Mouse (Mus musculus) cerebellum, adult 9-11 months (tissue): ENCODE results near the gene Podxl2.

Experiments used
- DNase-seq: peaks from one replicate; pipeline ENCODE4 v3.0.0; 2022

Podxl2 gene

GRCm38 (mm10) chr6:88886417-88886967, 11.6 kb upstream of the Podxl2 start:
- DNase-seq: no peak

DNA sequence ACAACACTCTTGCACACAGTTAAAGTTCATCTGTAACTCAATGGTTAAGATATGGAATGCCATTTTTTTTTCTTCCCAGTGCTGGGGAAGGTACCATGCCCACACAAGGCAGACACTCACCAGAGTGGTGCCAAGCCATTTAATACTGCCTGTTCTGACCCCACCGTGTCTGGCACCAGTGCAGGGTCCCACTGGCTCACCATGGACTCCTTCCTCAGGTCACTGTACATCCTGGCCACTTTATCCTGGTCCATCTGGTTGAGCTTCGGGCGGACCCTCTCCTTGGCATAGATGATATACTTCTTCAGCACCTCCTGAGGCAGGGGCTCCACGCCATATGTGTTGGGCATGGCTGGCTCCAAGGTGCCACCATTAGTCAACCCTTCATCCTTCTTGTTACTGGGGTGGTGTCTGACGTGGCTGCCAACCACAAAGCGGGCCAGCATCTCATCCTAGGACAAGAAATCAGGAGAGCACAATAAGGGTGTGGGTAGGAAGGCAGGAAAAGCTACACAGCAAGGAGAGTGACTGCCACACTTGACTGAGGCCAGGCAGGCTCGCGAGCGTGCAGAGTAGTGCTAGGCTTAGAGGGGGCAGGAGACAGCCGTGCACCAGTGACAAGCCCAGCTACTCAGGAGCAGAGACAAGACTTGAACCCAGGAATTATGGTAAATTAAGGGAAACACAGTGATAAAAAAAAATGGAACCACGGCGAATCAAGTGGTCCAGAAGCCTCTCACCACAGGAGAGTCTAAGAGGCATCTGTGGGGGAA, 11.0 kb upstream of the Podxl2 start:
- no peak for DNase-seq

- DNase-seq: no peak
These were observed 9.8 kb upstream of the Podxl2 start for GRCm38 (mm10) chr6:88884690-88885089.

GRCm38 (mm10) chr6:88884195-88884594, 9.4 kb upstream of the Podxl2 start:
- DNase-seq: no peak

DNA sequence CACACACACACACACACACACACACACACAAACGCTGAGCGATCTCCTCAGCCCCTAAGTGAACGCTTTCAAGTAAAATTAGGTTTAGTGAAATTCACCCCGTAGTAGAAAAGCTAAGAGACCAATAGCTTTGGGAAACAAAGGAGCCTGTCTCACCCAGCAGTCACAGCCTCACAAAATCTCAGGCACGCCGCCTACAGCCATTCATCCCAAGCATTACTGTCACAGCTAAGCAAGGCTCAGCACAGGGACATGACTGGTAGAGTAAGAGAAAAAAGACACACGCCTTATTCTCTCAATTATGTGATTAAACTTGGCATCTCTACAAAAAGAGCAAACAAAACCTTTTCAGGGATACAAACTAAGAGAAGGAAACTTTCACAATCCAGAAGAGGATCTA, 6.5 kb upstream of the Podxl2 start:
- DNase-seq: no peak

DNA sequence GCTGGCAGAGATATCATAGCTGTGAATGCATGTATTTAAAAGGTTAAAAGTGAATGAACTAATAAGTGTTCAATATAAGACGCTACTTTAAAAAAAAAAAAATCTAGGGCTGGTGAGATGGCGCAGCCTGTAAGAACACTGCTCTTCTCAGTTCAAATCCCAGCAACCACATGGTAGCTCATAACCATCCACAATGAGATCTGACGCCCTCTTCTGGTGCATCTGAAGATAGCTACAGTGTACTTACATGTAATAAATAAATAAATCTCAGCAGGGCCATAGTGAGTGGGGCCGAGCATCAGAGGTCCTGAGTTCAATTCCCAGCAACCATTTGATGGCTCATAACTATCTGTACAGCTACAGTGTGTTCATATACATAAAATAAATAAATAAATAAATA, 4.6 kb upstream of the Podxl2 start:
- DNase-seq: no peak

GRCm38 (mm10) chr6:88873965-88874867, 628 bp downstream of the Podxl2 start:
- DNase-seq: peak; percentile 71

GRCm38 (mm10) chr6:88872811-88873210, 2.0 kb downstream of the Podxl2 start:
- DNase-seq: peak; percentile 54

GRCm38 (mm10) chr6:88871546-88871945, 3.3 kb downstream of the Podxl2 start:
- DNase-seq: peak; percentile 71

GRCm38 (mm10) chr6:88870594-88870993, 4.2 kb downstream of the Podxl2 start:
- DNase-seq: peak; percentile 62

DNA sequence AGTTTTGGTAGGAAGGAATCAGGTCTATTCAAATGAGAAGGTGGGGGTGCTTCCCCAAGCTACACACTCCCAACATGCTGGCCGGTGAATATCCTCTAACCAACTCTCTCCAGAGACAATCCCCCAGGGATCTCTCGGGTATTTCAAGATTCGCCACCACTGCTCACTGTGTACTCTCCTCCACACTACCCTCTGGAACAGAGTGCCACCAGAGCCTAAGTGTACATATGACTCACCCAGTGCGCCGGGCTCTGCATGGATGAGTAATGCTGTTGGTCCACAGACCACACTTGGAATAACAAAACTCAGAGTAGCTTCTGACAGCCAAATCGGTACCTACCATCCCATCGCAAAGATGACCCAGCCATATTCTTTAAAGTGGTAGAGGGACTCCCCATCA, 5.4 kb downstream of the Podxl2 start:
- no peak for DNase-seq

- DNase-seq: no peak
These were observed 9.1 kb downstream of the Podxl2 start for GRCm38 (mm10) chr6:88865704-88866103.

DNA sequence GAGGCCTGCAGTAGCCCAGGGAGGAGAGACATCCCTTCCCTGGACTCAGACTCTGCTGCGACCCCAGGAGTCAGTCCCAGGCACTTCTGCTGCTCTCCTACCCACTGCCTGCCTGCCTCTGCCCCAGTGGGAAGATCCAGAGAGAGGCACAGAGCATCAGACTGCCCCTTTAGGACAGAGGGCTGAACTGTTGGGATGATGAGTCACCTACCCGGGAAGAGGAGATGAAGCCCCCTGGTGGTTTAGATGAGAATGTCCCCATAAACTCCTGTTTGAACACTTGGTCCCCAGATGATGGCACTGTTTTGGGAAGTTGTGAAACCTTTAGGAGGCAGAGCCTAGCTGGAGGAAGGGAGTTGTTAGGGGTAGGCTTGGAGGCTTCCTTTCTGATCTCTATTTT, 13.9 kb downstream of the Podxl2 start:
- peak; percentile 54 for DNase-seq

DNA sequence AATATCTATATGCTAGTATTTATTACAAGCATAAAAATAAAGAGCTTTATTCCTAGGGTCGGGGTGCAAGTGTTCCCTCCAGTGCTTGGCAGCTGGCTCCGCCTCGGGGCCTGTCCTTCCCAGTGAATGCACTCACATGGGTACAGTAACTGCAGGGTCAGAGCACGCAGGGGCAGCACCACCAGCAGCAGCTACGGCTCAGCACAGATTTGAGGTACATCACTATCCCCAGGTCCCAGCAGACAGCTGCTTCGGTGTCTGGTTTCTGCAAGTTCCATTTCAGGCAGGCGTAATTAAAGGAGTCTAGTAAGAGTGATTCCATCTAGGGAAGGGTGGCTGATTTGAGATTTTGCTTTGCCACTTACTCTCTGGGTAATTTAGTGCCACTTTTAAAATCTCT, 16.5 kb downstream of the Podxl2 start:
- DNase-seq: peak; percentile 44

- DNase-seq: peak; percentile 52
These were observed 17.0 kb downstream of the Podxl2 start for GRCm38 (mm10) chr6:88857830-88858229.

GRCm38 (mm10) chr6:88857249-88857648, 17.6 kb downstream of the Podxl2 start:
- peak; percentile 85 for DNase-seq

- DNase-seq: peak; percentile 77
These were observed 19.2 kb downstream of the Podxl2 start for GRCm38 (mm10) chr6:88855636-88856035.

DNA sequence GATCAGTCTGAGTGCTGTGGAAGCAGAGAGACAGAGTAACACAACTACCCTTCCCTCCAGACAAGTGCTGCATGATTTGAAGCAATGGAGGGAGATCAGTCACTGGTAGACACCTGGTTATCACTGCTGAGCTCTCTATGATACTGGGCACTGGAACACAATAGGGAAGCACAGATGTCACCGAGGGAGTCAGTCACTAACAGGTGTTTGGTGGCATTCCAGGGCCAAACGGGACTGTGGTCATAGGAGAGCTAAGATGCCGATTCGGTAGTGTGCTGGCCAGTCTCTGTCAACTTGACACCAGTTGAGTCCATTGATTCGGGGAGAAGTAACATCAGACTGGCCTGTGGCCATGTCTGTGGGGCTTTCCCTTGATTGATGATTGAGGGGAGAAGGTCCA, 20.3 kb downstream of the Podxl2 start:
- DNase-seq: peak; percentile 35

GRCm38 (mm10) chr6:88850034-88850433, 24.8 kb downstream of the Podxl2 start:
- peak; percentile 68 for DNase-seq

DNA sequence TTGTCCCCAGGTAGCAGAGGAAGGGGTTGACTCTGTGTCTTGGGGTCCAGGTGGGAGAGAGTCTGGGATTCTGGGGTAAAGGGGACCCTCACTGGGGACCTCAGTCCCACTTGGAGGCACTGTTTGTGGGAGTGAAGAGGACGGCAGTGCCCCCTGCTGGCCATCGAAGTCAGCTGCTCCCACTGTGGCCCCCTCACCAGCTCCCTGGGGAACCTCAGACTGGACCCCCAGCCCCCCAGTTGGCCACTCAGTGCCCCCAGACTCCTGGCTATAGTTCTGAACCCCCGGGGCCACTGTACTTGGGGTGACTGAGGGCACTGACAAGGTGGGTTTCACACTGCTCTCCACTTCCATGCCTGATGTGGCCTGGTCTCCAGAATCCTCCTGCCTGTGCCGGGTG, 25.6 kb downstream of the Podxl2 start:
- peak; percentile 58 for DNase-seq

DNA sequence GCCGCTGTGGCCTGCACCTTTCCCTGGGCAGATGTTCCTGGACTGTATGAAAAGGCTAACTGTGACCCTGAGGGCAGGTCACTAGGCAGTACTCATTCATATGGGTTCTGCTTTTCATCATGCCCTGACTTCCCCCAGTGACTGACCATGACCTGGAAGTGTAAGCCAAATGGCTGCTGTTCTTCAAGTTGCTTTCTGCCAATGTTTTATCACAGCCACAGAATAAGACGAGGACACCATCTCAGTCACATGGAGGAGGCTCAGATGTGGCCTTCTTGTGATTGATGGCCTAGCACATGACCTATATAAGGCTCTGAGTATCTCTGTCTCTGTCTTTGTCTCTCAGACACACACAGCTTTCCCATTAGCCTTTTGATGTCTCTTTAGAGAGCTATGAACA, 27.3 kb downstream of the Podxl2 start:
- no peak for DNase-seq

- peak; percentile 53 for DNase-seq
These were observed 29.8 kb downstream of the Podxl2 start for GRCm38 (mm10) chr6:88844901-88845565.
